In the genomic region with DNA sequence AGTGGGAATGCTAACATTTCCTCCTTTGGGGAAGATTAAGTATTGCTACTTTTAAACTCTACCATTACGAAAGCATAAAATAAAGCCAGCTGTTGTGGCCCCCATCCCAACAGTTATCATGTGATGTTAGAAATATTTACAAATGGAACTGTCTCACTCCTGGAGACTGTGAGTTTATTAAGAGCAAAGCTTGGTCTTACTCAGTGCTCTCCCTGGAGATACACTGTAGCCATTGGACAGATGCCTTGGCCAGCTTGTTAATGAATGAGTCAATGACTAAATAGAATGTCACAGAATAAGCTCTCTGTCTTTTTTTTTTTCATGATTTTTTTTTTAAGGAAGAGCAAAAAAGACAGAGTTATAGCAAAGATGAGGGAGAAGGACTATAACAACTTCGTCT, we compare ENCODE assay signal across 20 mouse cellular contexts. TPM values are rescaled to one million over a fixed set of nuclear protein-coding genes. Genes with fewer than 3 reads are reported as not detected.
DNase-seq lines count a peak whose midpoint lies in the region; ATAC-seq and TF ChIP-seq lines count a peak whose summit lies in the region.
"Had no signal": no experiment of that assay in that cellular context is flagged by ENCODE, and none has a peak within 500 bp of the region (broad histone marks: within the 10 kb centered on the region; RNA-seq: fewer than 3 reads in every experiment).

No protein-coding gene starts in this region.

- ATAC-seq in lung, postnatal 0 days: no peak
- ATAC-seq: CD4-positive, CD25-positive, alpha-beta regulatory T cell, adult 4 months; midbrain, embryonic 16.5 days had no signal

- intact Hi-C loops in heart, postnatal 14 days (cut with DNase I): loop anchor here (5.0 kb wide), 1 partner anchor 61 kb away; a partner anchor contains a TSS

- no peak overlapping the region for H3K4me3 ChIP-seq in lung, postnatal 0 days (ENCODE audit: low read depth, low read length)
- H3K4me3 ChIP-seq: forebrain, embryonic 10.5 days; megakaryocyte, embryonic 14.5 days; neural tube, embryonic 12.5 days had no signal

- TF ChIP-seq EP300 in lung, postnatal 0 days (IDR thresholded peaks at IDR 0.05): no peak

- peak; percentile 10 for DNase-seq in lung, postnatal 14 days
- no peak for DNase-seq in lung, postnatal 0 days (ENCODE audit: low spot score)
- peak; percentile 60 for DNase-seq in Muller cell, postnatal 12 days (ENCODE audit: inconsistent ontology term)
- peak; percentile 73 for DNase-seq in gastrocnemius, adult 18-20 months (ENCODE audit: low spot score)
- DNase-seq in heart, postnatal 14 days: peak; percentile 43 to 64
- no peak for DNase-seq in right cerebral cortex, adult 18-20 months
- DNase-seq in layer of hippocampus, postnatal 10 days (ENCODE audit: low spot score in 2 of 2): no peak
- DNase-seq in right cerebral cortex, postnatal 14 days: no peak
- DNase-seq: adrenal gland, postnatal 25 days; cerebellum, adult 8-10 months; kidney, adult 8-10 months; kidney, postnatal 25 days; layer of hippocampus, adult 9-11 months; right cerebral cortex, postnatal 25 days; thymus, postnatal 4 days had no signal

- H3K4me2 ChIP-seq in lung, postnatal 0 days (replicated peaks; ENCODE audit: low read depth, low read length): no peak overlapping the region
- H3K4me2 ChIP-seq: neural tube, embryonic 12.5 days had no signal

- TF ChIP-seq CTCF in lung, postnatal 0 days (IDR thresholded peaks at IDR 0.05): no peak

- H3K27ac ChIP-seq in lung, postnatal 0 days (ENCODE audit: low read length): no peak overlapping the region
- H3K27ac ChIP-seq: neural tube, embryonic 12.5 days had no signal

- H3K4me1 ChIP-seq in lung, postnatal 0 days (ENCODE audit: insufficient read depth, low read depth, low read length): peaks cover 3% of the 10 kb centered on the region; the same call in 1 of the 2 replicates
- H3K4me1 ChIP-seq: neural tube, embryonic 12.5 days had no signal

- H3K27me3 ChIP-seq in lung, postnatal 0 days (replicated peaks; ENCODE audit: insufficient read depth, low read length): no peaks in the 10 kb centered on the region
- H3K27me3 ChIP-seq: neural tube, embryonic 12.5 days had no signal

- H3K36me3 ChIP-seq in lung, postnatal 0 days (ENCODE audit: insufficient read depth, low read length): no peaks in the 10 kb centered on the region
- H3K36me3 ChIP-seq: forebrain, embryonic 10.5 days; neural tube, embryonic 12.5 days had no signal

- no peak overlapping the region for H3K9ac ChIP-seq in lung, postnatal 0 days (replicated peaks; ENCODE audit: low read depth)
- H3K9ac ChIP-seq: neural tube, embryonic 12.5 days had no signal

- H3K9me3 ChIP-seq in lung, postnatal 0 days (ENCODE audit: low read length): no peaks in the 10 kb centered on the region
- H3K9me3 ChIP-seq: forebrain, embryonic 10.5 days; megakaryocyte, embryonic 14.5 days; neural tube, embryonic 12.5 days had no signal

- WGBS in lung, postnatal 0 days: 79% methylated on average over 2 of the region's 2 CpGs

RNA-seq across cellular contexts. Expression of a gene that starts 2.5 kb away (rescaled TPM):
- polyA plus RNA-seq in lung, postnatal 0 days (2015; fragmentation: Nextera tagmentation; extraction: Ambion mirVana): 33.2 and 38.2 TPM in 2 replicates
- 10 to 100 TPM; 12.2 to 19.0 TPM for total RNA-seq in gastrocnemius, adult 18-20 months (2021)
- 10 to 100 TPM; 56.8 to 62.4 TPM for total RNA-seq in heart, postnatal 14 days (2021)
- 10 to 100 TPM; 26.3 to 30.4 TPM for total RNA-seq in layer of hippocampus, postnatal 10 days (2021)

RNA-seq across cellular contexts. Expression of a gene that starts 35.9 kb away (rescaled TPM):
- polyA plus RNA-seq in lung, postnatal 0 days (2015; fragmentation: Nextera tagmentation; extraction: Ambion mirVana): 27.0 and 29.4 TPM in 2 replicates
- total RNA-seq in gastrocnemius, adult 18-20 months (2021): 10 to 100 TPM; 13.8 to 15.1 TPM
- total RNA-seq in heart, postnatal 14 days (2021): 10 to 100 TPM; 32.8 to 33.2 TPM
- total RNA-seq in layer of hippocampus, postnatal 10 days (2021): 10 to 100 TPM; 18.9 to 21.3 TPM

Comparison
In these comparisons a context has a peak if more than half of its experiments do, and no peak if none do; other contexts are left out.
1. DNase-seq: peak in lung, postnatal 14 days (single experiment), Muller cell, postnatal 12 days (single experiment), gastrocnemius, adult 18-20 months (single experiment) and heart, postnatal 14 days (2 of 2); none in lung, postnatal 0 days (single experiment), right cerebral cortex, adult 18-20 months (single experiment), layer of hippocampus, postnatal 10 days (0 of 2) and right cerebral cortex, postnatal 14 days (single experiment).